Mouse (Mus musculus) kidney, adult 2 months (tissue): ENCODE measurements around the gene Lgals7.

ENCODE experiments used
- CTCF ChIP-seq: fragments of 200-500 bp; conservative IDR thresholded peaks from 2 replicates; pipeline ENCODE4 v1.5.1; 2011; ENCODE audit warnings: low read depth, mild to moderate bottlenecking, control low read depth, low read length, moderate library complexity, mixed read lengths; ENCODE audit not compliant: insufficient read depth, insufficient read length
- POLR2A ChIP-seq: fragments of 200-500 bp; IDR thresholded peaks from one replicate; pipeline ENCODE4 v1.6.1; 2011; ENCODE audit warnings: low read depth, low read length, control low read depth

GRCm38 (mm10) chr7:28860898-28861297, 2.8 kb upstream of the Lgals7 start:
- TF ChIP-seq CTCF: 0 out of 2 replicates have a peak, but pooled peaks have one; percentile 19
- no peak for TF ChIP-seq POLR2A
